Mouse (Mus musculus) liver, adult 2 months (tissue): ENCODE data around the gene Mindy1. TPM values are rescaled to one million over a fixed set of nuclear protein-coding genes. Genes with fewer than 3 reads are reported as not detected.

ENCODE experiments used
- DNase-seq: peaks from one replicate; pipeline ENCODE4 v3.0.0-alpha.2; 2011; ENCODE audit warnings: low read depth, low spot score; ENCODE audit errors: extremely low read depth
- H3K27ac ChIP-seq: fragments of 200-500 bp; replicated peaks from 2 replicates; pipeline ENCODE4 v1.5.1; 2012; ENCODE audit warnings: low read depth, mild to moderate bottlenecking, control low read depth, inconsistent platforms, low read length; ENCODE audit not compliant: insufficient read depth
- H3K27me3 ChIP-seq: fragments of 200-500 bp; 2 replicates; pipeline ENCODE4 v1.6.1; 2012; ENCODE audit warnings: mild to moderate bottlenecking, moderate library complexity, low read length, inconsistent platforms; ENCODE audit not compliant: control insufficient read depth, insufficient read depth
- H3K36me3 ChIP-seq: fragments of 200-500 bp; 2 replicates; pipeline ENCODE4 v1.6.1; 2012; ENCODE audit warnings: low read length, inconsistent platforms; ENCODE audit not compliant: control insufficient read depth, insufficient read depth
- H3K4me1 ChIP-seq: fragments of 200-500 bp; 2 replicates; pipeline ENCODE4 v1.6.1; 2011; ENCODE audit warnings: low read length; ENCODE audit not compliant: control insufficient read depth, insufficient read depth
- H3K4me3 ChIP-seq: fragments of 200-500 bp; 2 replicates; pipeline ENCODE4 v1.5.1; 2011; ENCODE audit warnings: low read depth, mild to moderate bottlenecking, control low read depth, low read length, moderate library complexity; ENCODE audit not compliant: insufficient read depth
- H3K79me2 ChIP-seq: fragments of 200-500 bp; 2 replicates; pipeline ENCODE4 v1.6.1; 2012; ENCODE audit warnings: inconsistent platforms, mild to moderate bottlenecking, low read length, moderate library complexity; ENCODE audit not compliant: control insufficient read depth, insufficient read depth
- H3K9ac ChIP-seq: fragments of 200-500 bp; 2 replicates; pipeline ENCODE4 v1.6.1; 2012; ENCODE audit warnings: low read depth, mild to moderate bottlenecking, control low read depth, inconsistent platforms, low read length
- CTCF ChIP-seq: fragments of 200-500 bp; IDR thresholded peaks from 2 replicates; pipeline ENCODE4 v1.5.1; 2011; ENCODE audit warnings: low read depth, low read length, control low read depth
- POLR2A ChIP-seq: fragments of 200-500 bp; IDR thresholded peaks from 2 replicates; pipeline ENCODE4 v1.6.1; 2011; ENCODE audit warnings: low read length, control low read depth; ENCODE audit not compliant: insufficient read depth; ENCODE audit errors: extremely low read depth
- WGBS: fragments of 180-500 bp; shearing (Covaris S2); methylation state at CpG from one replicate; pipeline ENCODE4 v1.1.7; 2018; 5-methylcytosine and 5-hydroxymethylcytosine counted together
- polyA plus RNA-seq: library from polyadenylated mRNA; depleted of rRNA; stranded (reverse); fragments of >200 nt; gene quantifications from 2 replicates; pipeline ENCODE4 v1.2.3, GENCODE M21; 2012
- total RNA-seq: library from RNA; depleted of rRNA; stranded (reverse); fragments of >200 nt; gene quantifications from 2 replicates; pipeline ENCODE4 v1.2.3, GENCODE M21; 2014

Gene Mindy1
- total and polyA plus RNA-seq, 2 experiments: 56.6 to 137 TPM

GRCm38 (mm10) chr3:95298018-95298417 lies 16.9 kb downstream of the Mindy1 start:
- 24% methylated on average over 7 of the region's 7 CpGs for whole genome bisulfite sequencing
- Histone ChIP-seq H3K27ac (peak overlapping the region; percentile 87), H3K79me2 (no peaks in the 10 kb centered on the region), H3K27me3 (no peaks in the 10 kb centered on the region), H3K36me3 (peaks cover 19% of the 10 kb centered on the region), H3K4me1 (peaks cover 33% of the 10 kb centered on the region), H3K4me3 (no peak overlapping the region), H3K9ac (no peak overlapping the region)
- peak; percentile 98 for DNase-seq
- TF ChIP-seq POLR2A (no peak), CTCF (no peak)

- H3K79me2 ChIP-seq: no peaks in the 10 kb centered on the region
- no peaks in the 10 kb centered on the region for H3K27me3 ChIP-seq
- peaks cover 11% of the 10 kb centered on the region for H3K4me1 ChIP-seq
- no peak for DNase-seq
- H3K36me3 ChIP-seq: peaks cover 6% of the 10 kb centered on the region
- no peak overlapping the region for H3K9ac ChIP-seq
- 92% methylated on average over 3 of the region's 3 CpGs for WGBS
- TF ChIP-seq CTCF: no peak
- no peak for TF ChIP-seq POLR2A
- no peak overlapping the region for H3K27ac ChIP-seq
- no peak overlapping the region for H3K4me3 ChIP-seq
These were observed 20.2 kb downstream of the Mindy1 start for GRCm38 (mm10) chr3:95301204-95301796.

GRCm38 (mm10) chr3:95306244-95306643 lies 25.1 kb downstream of the Mindy1 start:
- DNase-seq: no peak
- 70% methylated on average over 4 of the region's 4 CpGs for WGBS
- TF ChIP-seq CTCF (no peak), POLR2A (no peak)

GRCm38 (mm10) chr3:95307100-95307499 lies 26.0 kb downstream of the Mindy1 start, which contains the start of gene Anxa9:
Anxa9 (minus strand) TSS chr3:95307176.
- no peak for TF ChIP-seq CTCF
- TF ChIP-seq POLR2A: no peak
- Histone ChIP-seq H3K27me3 (no peaks in the 10 kb centered on the region), H3K4me1 (no peaks in the 10 kb centered on the region), H3K36me3 (no peaks in the 10 kb centered on the region), H3K4me3 (no peak within 1 kb of the TSS), H3K27ac (no peak within 1 kb of the TSS), H3K79me2 (no peaks in the 10 kb centered on the region), H3K9ac (no peak within 1 kb of the TSS)
- no peak for DNase-seq
- 69% methylated on average over 7 of the region's 7 CpGs for WGBS

More at GRCm38 (mm10) chr3:95306244-95306643, 25.1 kb downstream of the Mindy1 start:
- Histone ChIP-seq H3K79me2 (no peaks in the 10 kb centered on the region), H3K27me3 (no peaks in the 10 kb centered on the region), H3K4me3 (no peak overlapping the region), H3K4me1 (no peaks in the 10 kb centered on the region), H3K27ac (no peak overlapping the region), H3K9ac (no peak overlapping the region), H3K36me3 (no peaks in the 10 kb centered on the region)

- Histone ChIP-seq H3K27me3 (no peaks in the 10 kb centered on the region), H3K36me3 (no peaks in the 10 kb centered on the region), H3K79me2 (peaks cover 4% of the 10 kb centered on the region; the same call in 1 of the 2 replicates), H3K4me3 (no peak overlapping the region), H3K27ac (no peak overlapping the region), H3K4me1 (no peaks in the 10 kb centered on the region), H3K9ac (no peak overlapping the region)
- WGBS: 65% methylated on average over 3 of the region's 3 CpGs
- no peak for DNase-seq
- TF ChIP-seq CTCF (no peak), POLR2A (no peak)
These were observed 29.4 kb downstream of the Mindy1 start for GRCm38 (mm10) chr3:95310496-95310895.

GRCm38 (mm10) chr3:95310968-95311882 lies 30.1 kb downstream of the Mindy1 start:
- H3K9ac ChIP-seq: no peak overlapping the region
- no peaks in the 10 kb centered on the region for H3K36me3 ChIP-seq
- peaks cover 10% of the 10 kb centered on the region; the same call in 1 of the 2 replicates for H3K79me2 ChIP-seq
- peak; percentile 79 for DNase-seq
- WGBS: 63% methylated on average over 9 of the region's 9 CpGs
- no peaks in the 10 kb centered on the region for H3K27me3 ChIP-seq
- TF ChIP-seq CTCF: peak; percentile 31; the same call in 1 of the 2 replicates
- TF ChIP-seq POLR2A: no peak
- no peak overlapping the region for H3K4me3 ChIP-seq
- H3K27ac ChIP-seq: no peak overlapping the region
- peaks cover under 1% of the 10 kb centered on the region; the same call in 1 of the 2 replicates for H3K4me1 ChIP-seq
